Mouse (Mus musculus) left cerebral cortex, postnatal 25 days (tissue): ENCODE data around the gene Myo15b. TPM values are rescaled to one million over a fixed set of nuclear protein-coding genes. Genes with fewer than 3 reads are reported as not detected.

Experiments used
- DNase-seq, 2 experiments: peaks; one replicate each; pipeline ENCODE4 v3.0.0; 2022; ENCODE audit warnings: low spot score in 2 of 2, mixed read lengths in 1 of 2
- intact Hi-C: fragments of 180-260 bp; cut with DNase I; formaldehyde crosslinking; loops from one replicate; pipeline ENCODE4 v1.15.1; 2025
- total RNA-seq, 2 experiments: library from RNA; stranded (reverse); gene quantifications; 2 replicates each; pipeline ENCODE4 v1.2.3; 2021

The Myo15b gene
- total RNA-seq, 2 experiments from 2014 or later, result 0.11 to 0.23 TPM

- intact Hi-C loops, result loop anchor here (5.0 kb wide), 1 partner anchor 136 kb away; no protein-coding TSS in a partner anchor
- DNase-seq, result no peak
Measured at GRCm38 (mm10) chr11:115857936-115858335, 270 bp upstream of the Myo15b start.

GRCm38 (mm10) chr11:115859143-115859945 is 1.1 kb downstream of the Myo15b start:
- intact Hi-C loops, result loop anchor here (1.0 to 5.0 kb wide), 2 partner anchors 45 to 137 kb away; partner anchors contain the start of gene Tsen54
- DNase-seq, result peak; percentile 60

GRCm38 (mm10) chr11:115863895-115864294 is 5.7 kb downstream of the Myo15b start:
- intact Hi-C loops, result no loop called here
- no peak for DNase-seq

- no peak for DNase-seq
- intact Hi-C loops, result no loop called here
Measured at GRCm38 (mm10) chr11:115869393-115869792, 11.2 kb downstream of the Myo15b start.

- intact Hi-C loops, result no loop called here
Measured at GRCm38 (mm10) chr11:115872437-115872836, 14.2 kb downstream of the Myo15b start.

GRCm38 (mm10) chr11:115875935-115876334 is 17.7 kb downstream of the Myo15b start:
- intact Hi-C loops, result no loop called here
- no peak for DNase-seq

More at GRCm38 (mm10) chr11:115872437-115872836, 14.2 kb downstream of the Myo15b start:
- DNase-seq, result no peak

- DNase-seq, result no peak
- intact Hi-C loops, result no loop called here
Measured at GRCm38 (mm10) chr11:115876438-115876837, 18.2 kb downstream of the Myo15b start.

GRCm38 (mm10) chr11:115877174-115877755 is 19.1 kb downstream of the Myo15b start:
- DNase-seq, result no peak

GRCm38 (mm10) chr11:115878071-115878470 is 19.9 kb downstream of the Myo15b start:
- no peak for DNase-seq
- intact Hi-C loops, result no loop called here

More at GRCm38 (mm10) chr11:115877174-115877755, 19.1 kb downstream of the Myo15b start:
- intact Hi-C loops, result no loop called here

- intact Hi-C loops, result no loop called here
- no peak for DNase-seq
Measured at GRCm38 (mm10) chr11:115881002-115881401, 22.8 kb downstream of the Myo15b start.

GRCm38 (mm10) chr11:115883251-115883650 is 25.0 kb downstream of the Myo15b start:
- no peak for DNase-seq
- intact Hi-C loops, result no loop called here

- no peak for DNase-seq
- intact Hi-C loops, result no loop called here
Measured at GRCm38 (mm10) chr11:115884361-115884760, 26.2 kb downstream of the Myo15b start.

- DNase-seq, result no peak
- intact Hi-C loops, result no loop called here
Measured at GRCm38 (mm10) chr11:115885281-115885680, 27.1 kb downstream of the Myo15b start.

- intact Hi-C loops, result no loop called here
- DNase-seq, result no peak
Measured at GRCm38 (mm10) chr11:115886446-115886845, 28.2 kb downstream of the Myo15b start.

- no peak for DNase-seq
- intact Hi-C loops, result no loop called here
Measured at GRCm38 (mm10) chr11:115888020-115888419, 29.8 kb downstream of the Myo15b start.

- DNase-seq, result no peak
Measured at GRCm38 (mm10) chr11:115889159-115889558, 31.0 kb downstream of the Myo15b start.

GRCm38 (mm10) chr11:115892213-115892612 is 34.0 kb downstream of the Myo15b start:
- intact Hi-C loops, result no loop called here
- no peak for DNase-seq

More at GRCm38 (mm10) chr11:115889159-115889558, 31.0 kb downstream of the Myo15b start:
- intact Hi-C loops, result no loop called here

GRCm38 (mm10) chr11:115893071-115893470 is 34.9 kb downstream of the Myo15b start:
- DNase-seq, result no peak
- intact Hi-C loops, result no loop called here

- intact Hi-C loops, result no loop called here
- DNase-seq, result no peak
Measured at GRCm38 (mm10) chr11:115894755-115895520, 36.7 kb downstream of the Myo15b start.

GRCm38 (mm10) chr11:115898446-115898845 is 40.2 kb downstream of the Myo15b start:
- intact Hi-C loops, result no loop called here
- no peak for DNase-seq
